Mouse (Mus musculus) ES-E14 (cell line): ENCODE measurements around the gene Stk40.
"Not testable (repeated sequence)": the region's sequence is repeated elsewhere in the genome, so short reads cannot be mapped to it uniquely, and the experiment has no call there.

Experiments
- HCFC1 ChIP-seq: IDR thresholded peaks from 2 replicates; pipeline ENCODE4 v1.6.1; 2012; ENCODE audit warnings: low read length, inconsistent platforms, borderline replicate concordance; ENCODE audit not compliant: insufficient read depth
- MAFK ChIP-seq: IDR thresholded peaks from 2 replicates; pipeline ENCODE4 v1.6.1; 2014; ENCODE audit warnings: mild to moderate bottlenecking, low read depth, low read length, inconsistent platforms; ENCODE audit not compliant: insufficient read depth
- ZNF384 ChIP-seq: IDR thresholded peaks from 2 replicates; pipeline ENCODE4 v1.6.1; 2012; ENCODE audit warnings: low read depth, low read length, inconsistent platforms

- TF ChIP-seq HCFC1, MAFK, ZNF384: not testable (repeated sequence)
These were observed 67.0 kb downstream of the Stk40 start for GRCm38 (mm10) chr4:126170737-126171136.
